Mouse (Mus musculus) liver, embryonic 13.5 days (tissue): ENCODE results near the gene Iqschfp. TPM values are rescaled to one million over a fixed set of nuclear protein-coding genes. Genes with fewer than 3 reads are reported as not detected.

ENCODE experiments used
- ATAC-seq: fragments of 200-750 bp; cut with Nextera tagmentation; 2 replicates; pipeline ENCODE4 v1.8.0; 2017; ENCODE audit warnings: low read depth, mild to moderate bottlenecking, moderate number of reproducible peaks, moderate library complexity
- DNase-seq: peaks from one replicate; pipeline ENCODE4 v3.0.0; 2022
- H3K27ac ChIP-seq: fragments of 300-500 bp; sonication (generic); 2 replicates; pipeline ENCODE4 v1.5.1; 2015; ENCODE audit warnings: moderate library complexity, mild to moderate bottlenecking, inconsistent platforms
- H3K27me3 ChIP-seq: fragments of 300-500 bp; sonication (generic); 2 replicates; pipeline ENCODE4 v1.6.1; 2015; ENCODE audit warnings: mild to moderate bottlenecking, inconsistent platforms
- H3K36me3 ChIP-seq: fragments of 300-500 bp; sonication (generic); 2 replicates; pipeline ENCODE4 v1.6.1; 2015; ENCODE audit warnings: mild to moderate bottlenecking, inconsistent platforms
- H3K4me1 ChIP-seq: fragments of 300-500 bp; sonication (generic); replicated peaks from 2 replicates; pipeline ENCODE4 v1.6.1; 2015; ENCODE audit warnings: inconsistent platforms
- H3K4me2 ChIP-seq: fragments of 300-500 bp; sonication (generic); 2 replicates; pipeline ENCODE4 v1.6.1; 2015; ENCODE audit warnings: inconsistent platforms, mild to moderate bottlenecking, moderate library complexity
- H3K4me3 ChIP-seq: fragments of 300-500 bp; sonication (generic); replicated peaks from 2 replicates; pipeline ENCODE4 v1.5.1; 2015; ENCODE audit warnings: mild to moderate bottlenecking, inconsistent platforms
- H3K9ac ChIP-seq: fragments of 300-500 bp; sonication (generic); 2 replicates; pipeline ENCODE4 v1.6.1; 2015; ENCODE audit warnings: mild to moderate bottlenecking, inconsistent platforms
- H3K9me3 ChIP-seq: fragments of 300-500 bp; sonication (generic); replicated peaks from 2 replicates; pipeline ENCODE4 v1.6.1; 2016; ENCODE audit warnings: inconsistent platforms
- whole genome bisulfite sequencing: fragments of 180-500 bp; shearing (Covaris S2); methylation state at CpG from one replicate; pipeline ENCODE4 v1.1.7; 2015; ENCODE audit not compliant: insufficient replicate concordance; 5-methylcytosine and 5-hydroxymethylcytosine counted together
- polyA plus RNA-seq: library from polyadenylated mRNA; unstranded; fragments of >200 nt; fragmentation: Nextera tagmentation; extraction: Ambion mirVana; gene quantifications from 2 replicates; pipeline ENCODE4 v1.2.1, GENCODE M21; 2015

Gene Iqschfp
- polyA plus RNA-seq, 1 experiment from 2014 or later: not detected

GRCm38 (mm10) chr3:68616363-68616762 is 724.3 kb downstream of the Iqschfp start:
- Histone ChIP-seq H3K9ac (no peak overlapping the region), H3K4me2 (peak overlapping the region; percentile 6; the same call in 1 of the 2 replicates), H3K36me3 (no peaks in the 10 kb centered on the region), H3K27me3 (no peaks in the 10 kb centered on the region), H3K4me1 (peaks cover 11% of the 10 kb centered on the region), H3K4me3 (no peak overlapping the region), H3K9me3 (no peaks in the 10 kb centered on the region), H3K27ac (no peak overlapping the region)
- WGBS: 14% methylated on average over 12 of the region's 12 CpGs
- peak; percentile 18 for DNase-seq
- ATAC-seq: peak; percentile 70

GRCm38 (mm10) chr3:68617708-68618107 is 725.7 kb downstream of the Iqschfp start:
- DNase-seq (no peak), ATAC-seq (no peak)
- Histone ChIP-seq H3K9ac (no peak overlapping the region), H3K4me2 (no peak overlapping the region), H3K27ac (no peak overlapping the region), H3K4me3 (no peak overlapping the region), H3K9me3 (no peaks in the 10 kb centered on the region), H3K36me3 (no peaks in the 10 kb centered on the region), H3K4me1 (peaks cover 11% of the 10 kb centered on the region), H3K27me3 (no peaks in the 10 kb centered on the region)
- WGBS: 76% methylated on average over 10 of the region's 10 CpGs

GRCm38 (mm10) chr3:68619097-68619496 is 727.1 kb downstream of the Iqschfp start:
- H3K4me1 ChIP-seq: peaks cover 11% of the 10 kb centered on the region
- 49% methylated on average over 5 of the region's 5 CpGs for WGBS
- no peak overlapping the region for H3K27ac ChIP-seq
- ATAC-seq (no peak), DNase-seq (no peak)
- no peak overlapping the region for H3K4me2 ChIP-seq
- no peaks in the 10 kb centered on the region for H3K36me3 ChIP-seq
- H3K4me3 ChIP-seq: no peak overlapping the region
- no peak overlapping the region for H3K9ac ChIP-seq
- H3K27me3 ChIP-seq: no peaks in the 10 kb centered on the region
- H3K9me3 ChIP-seq: no peaks in the 10 kb centered on the region

GRCm38 (mm10) chr3:68621971-68622370 is 729.9 kb downstream of the Iqschfp start:
- Histone ChIP-seq H3K4me1 (no peaks in the 10 kb centered on the region), H3K4me2 (no peak overlapping the region), H3K9ac (no peak overlapping the region), H3K4me3 (no peak overlapping the region), H3K27ac (no peak overlapping the region), H3K9me3 (no peaks in the 10 kb centered on the region), H3K27me3 (no peaks in the 10 kb centered on the region), H3K36me3 (no peaks in the 10 kb centered on the region)
- no peak for DNase-seq
- no peak for ATAC-seq
- 71% methylated on average over 3 of the region's 3 CpGs for WGBS

- DNase-seq (no peak), ATAC-seq (no peak)
- Histone ChIP-seq H3K4me3 (no peak overlapping the region), H3K9ac (no peak overlapping the region), H3K4me2 (no peak overlapping the region), H3K9me3 (no peaks in the 10 kb centered on the region), H3K36me3 (no peaks in the 10 kb centered on the region), H3K27ac (no peak overlapping the region), H3K4me1 (no peaks in the 10 kb centered on the region), H3K27me3 (no peaks in the 10 kb centered on the region)
- 57% methylated on average over 5 of the region's 5 CpGs for WGBS
Measured at GRCm38 (mm10) chr3:68623036-68623435, 731.0 kb downstream of the Iqschfp start.

- Histone ChIP-seq H3K4me3 (no peak overlapping the region), H3K4me1 (no peaks in the 10 kb centered on the region), H3K4me2 (no peak overlapping the region), H3K9ac (no peak overlapping the region), H3K9me3 (no peaks in the 10 kb centered on the region), H3K27me3 (no peaks in the 10 kb centered on the region), H3K36me3 (no peaks in the 10 kb centered on the region), H3K27ac (no peak overlapping the region)
- DNase-seq (no peak), ATAC-seq (no peak)
- 60% methylated on average over 6 of the region's 6 CpGs for WGBS
Measured at GRCm38 (mm10) chr3:68624471-68624870, 732.4 kb downstream of the Iqschfp start.

GRCm38 (mm10) chr3:68630261-68630660 is 738.2 kb downstream of the Iqschfp start:
- no peaks in the 10 kb centered on the region for H3K27me3 ChIP-seq
- no peak overlapping the region for H3K4me2 ChIP-seq
- DNase-seq (no peak), ATAC-seq (no peak)
- no peak overlapping the region for H3K9ac ChIP-seq
- no peak overlapping the region for H3K4me3 ChIP-seq
- 62% methylated on average over 4 of the region's 4 CpGs for WGBS
- H3K9me3 ChIP-seq: no peaks in the 10 kb centered on the region
- no peak overlapping the region for H3K27ac ChIP-seq
- no peaks in the 10 kb centered on the region for H3K4me1 ChIP-seq
- H3K36me3 ChIP-seq: no peaks in the 10 kb centered on the region

- Histone ChIP-seq H3K9ac (no peak overlapping the region), H3K4me2 (no peak overlapping the region), H3K27me3 (no peaks in the 10 kb centered on the region), H3K36me3 (no peaks in the 10 kb centered on the region), H3K27ac (no peak overlapping the region), H3K4me1 (no peaks in the 10 kb centered on the region), H3K4me3 (no peak overlapping the region), H3K9me3 (no peaks in the 10 kb centered on the region)
- 51% methylated on average over 3 of the region's 3 CpGs for WGBS
- DNase-seq: no peak
- no peak for ATAC-seq
Measured at GRCm38 (mm10) chr3:68630821-68631220, 738.8 kb downstream of the Iqschfp start.

- no peak overlapping the region for H3K27ac ChIP-seq
- H3K4me2 ChIP-seq: no peak overlapping the region
- H3K4me3 ChIP-seq: no peak overlapping the region
- 61% methylated on average over 3 of the region's 3 CpGs for WGBS
- no peak for DNase-seq
- H3K9ac ChIP-seq: no peak overlapping the region
- ATAC-seq: no peak
- no peaks in the 10 kb centered on the region for H3K9me3 ChIP-seq
- no peaks in the 10 kb centered on the region for H3K27me3 ChIP-seq
- H3K36me3 ChIP-seq: no peaks in the 10 kb centered on the region
- no peaks in the 10 kb centered on the region for H3K4me1 ChIP-seq
Measured at GRCm38 (mm10) chr3:68632714-68633113, 740.7 kb downstream of the Iqschfp start.

GRCm38 (mm10) chr3:68633577-68633976 is 741.5 kb downstream of the Iqschfp start:
- DNase-seq (no peak), ATAC-seq (no peak)
- Histone ChIP-seq H3K4me3 (no peak overlapping the region), H3K27ac (no peak overlapping the region), H3K9me3 (no peaks in the 10 kb centered on the region), H3K9ac (no peak overlapping the region), H3K36me3 (no peaks in the 10 kb centered on the region), H3K4me1 (no peaks in the 10 kb centered on the region), H3K27me3 (no peaks in the 10 kb centered on the region), H3K4me2 (no peak overlapping the region)
- WGBS: 72% methylated on average over 4 of the region's 4 CpGs

- H3K9me3 ChIP-seq: no peaks in the 10 kb centered on the region
- ATAC-seq: no peak
Measured at GRCm38 (mm10) chr3:68637960-68638359, 745.9 kb downstream of the Iqschfp start.

GRCm38 (mm10) chr3:68638703-68639102 is 746.7 kb downstream of the Iqschfp start:
- Histone ChIP-seq H3K4me2 (no peak overlapping the region), H3K9ac (no peak overlapping the region), H3K4me1 (no peaks in the 10 kb centered on the region), H3K27ac (no peak overlapping the region), H3K9me3 (no peaks in the 10 kb centered on the region), H3K4me3 (no peak overlapping the region), H3K36me3 (no peaks in the 10 kb centered on the region), H3K27me3 (no peaks in the 10 kb centered on the region)
- ATAC-seq: no peak
- 50% methylated on average over 1 of the region's 1 CpGs for WGBS
- no peak for DNase-seq

More at GRCm38 (mm10) chr3:68637960-68638359, 745.9 kb downstream of the Iqschfp start:
- no peak overlapping the region for H3K27ac ChIP-seq
- 28% methylated on average over 7 of the region's 7 CpGs for WGBS
- H3K4me1 ChIP-seq: no peaks in the 10 kb centered on the region
- H3K4me2 ChIP-seq: no peak overlapping the region
- DNase-seq: no peak
- H3K36me3 ChIP-seq: no peaks in the 10 kb centered on the region
- no peak overlapping the region for H3K9ac ChIP-seq
- H3K27me3 ChIP-seq: no peaks in the 10 kb centered on the region
- no peak overlapping the region for H3K4me3 ChIP-seq
